Mouse (Mus musculus): ENCODE measurements at regions not wholly inside any gene's neighbourhood (a gene's known extent, or its start where the extent isn't known, plus 50 kb on each side); places are given as distances from the start of the nearest gene placed in this dataset.

- no peak for DNase-seq
Observed at GRCm38 (mm10) chr1:190067181-190067580, 103.3 kb downstream of the Prox1 start.

GRCm38 (mm10) chr1:190066426-190066825, 104.1 kb downstream of the Prox1 start:
- no peak for DNase-seq

GRCm38 (mm10) chr1:190061560-190062295, 108.8 kb downstream of the Prox1 start:
- DNase-seq = no peak

GRCm38 (mm10) chr1:190059025-190059424, 111.5 kb downstream of the Prox1 start:
- DNase-seq = peak; percentile 37

- no peak for DNase-seq
Observed at GRCm38 (mm10) chr1:190056931-190057330, 113.6 kb downstream of the Prox1 start.

- no peak for DNase-seq
Observed at GRCm38 (mm10) chr1:190051903-190052302, 118.6 kb downstream of the Prox1 start.

- DNase-seq = no peak
Observed at GRCm38 (mm10) chr1:190048521-190049170, 121.9 kb downstream of the Prox1 start.

- DNase-seq = no peak
Observed at GRCm38 (mm10) chr1:190047201-190047600, 123.3 kb downstream of the Prox1 start.

GRCm38 (mm10) chr1:190045797-190046196, 123.6 kb upstream of the Smyd2 start:
- peak; percentile 16 for DNase-seq

- peak; percentile 14 for DNase-seq
Observed at GRCm38 (mm10) chr1:190044036-190044435, 121.9 kb upstream of the Smyd2 start.

GRCm38 (mm10) chr1:190043156-190043555, 121.0 kb upstream of the Smyd2 start:
- DNase-seq = peak; percentile 29

GRCm38 (mm10) chr1:190042197-190042596, 120.0 kb upstream of the Smyd2 start:
- peak; percentile 94 for DNase-seq

GRCm38 (mm10) chr1:190041096-190041706, 119.0 kb upstream of the Smyd2 start:
- peak; percentile 9 for DNase-seq

GRCm38 (mm10) chr1:190038046-190038445, 115.9 kb upstream of the Smyd2 start:
- peak; percentile 20 for DNase-seq

- DNase-seq = no peak
Observed at GRCm38 (mm10) chr1:190036726-190037125, 114.6 kb upstream of the Smyd2 start.

- no peak for DNase-seq
Observed at GRCm38 (mm10) chr1:190035935-190036334, 113.8 kb upstream of the Smyd2 start.

GRCm38 (mm10) chr1:190034091-190034490, 111.9 kb upstream of the Smyd2 start:
- DNase-seq = no peak

- no peak for DNase-seq
Observed at GRCm38 (mm10) chr1:190027536-190027935, 105.4 kb upstream of the Smyd2 start.

- DNase-seq = no peak
Observed at GRCm38 (mm10) chr1:190009466-190009865, 87.3 kb upstream of the Smyd2 start.

- DNase-seq = no peak
Observed at GRCm38 (mm10) chr1:190007271-190007670, 85.1 kb upstream of the Smyd2 start.

- no peak for DNase-seq
Observed at GRCm38 (mm10) chr1:190001084-190001483, 78.9 kb upstream of the Smyd2 start.

GRCm38 (mm10) chr1:189993706-189994105, 71.5 kb upstream of the Smyd2 start:
- DNase-seq = no peak

- DNase-seq = peak; percentile 45
Observed at GRCm38 (mm10) chr1:189993221-189993620, 71.1 kb upstream of the Smyd2 start.

GRCm38 (mm10) chr1:189991089-189991488, 68.9 kb upstream of the Smyd2 start:
- DNase-seq = no peak

All from kidney, adult 11 months (tissue).